Mouse (Mus musculus) heart, embryonic 13.5 days (tissue): ENCODE measurements around the gene Fam163a. TPM values are rescaled to one million over a fixed set of nuclear protein-coding genes. Genes with fewer than 3 reads are reported as not detected.

Experiments used
- ATAC-seq: fragments of 200-750 bp; cut with Nextera tagmentation; 2 replicates; pipeline ENCODE4 v1.8.0; 2017; ENCODE audit warnings: moderate TSS enrichment; ENCODE audit not compliant: insufficient number of reproducible peaks, low FRiP score, low TSS enrichment; ENCODE audit errors: extremely low read depth
- H3K27ac ChIP-seq: fragments of 300-500 bp; sonication (generic); replicated peaks from 2 replicates; pipeline ENCODE4 v1.5.1; 2015; ENCODE audit warnings: moderate library complexity, mild to moderate bottlenecking, inconsistent platforms
- H3K27me3 ChIP-seq: fragments of 300-500 bp; sonication (generic); replicated peaks from 2 replicates; pipeline ENCODE4 v1.6.1; 2015; ENCODE audit warnings: mild to moderate bottlenecking, inconsistent platforms
- H3K36me3 ChIP-seq: fragments of 300-500 bp; sonication (generic); 2 replicates; pipeline ENCODE4 v1.6.1; 2015; ENCODE audit warnings: mild to moderate bottlenecking, inconsistent platforms
- H3K4me1 ChIP-seq: fragments of 300-500 bp; sonication (generic); 2 replicates; pipeline ENCODE4 v1.6.1; 2015; ENCODE audit warnings: inconsistent platforms
- H3K4me2 ChIP-seq: fragments of 300-500 bp; sonication (generic); 2 replicates; pipeline ENCODE4 v1.6.1; 2015; ENCODE audit warnings: inconsistent platforms, mild to moderate bottlenecking, moderate library complexity
- H3K4me3 ChIP-seq: fragments of 300-500 bp; sonication (generic); 2 replicates; pipeline ENCODE4 v1.5.1; 2015; ENCODE audit warnings: moderate library complexity, mild to moderate bottlenecking, inconsistent platforms
- H3K9ac ChIP-seq: fragments of 300-500 bp; sonication (generic); 2 replicates; pipeline ENCODE4 v1.6.1; 2015; ENCODE audit warnings: inconsistent platforms, mild to moderate bottlenecking, moderate library complexity
- H3K9me3 ChIP-seq: fragments of 300-500 bp; sonication (generic); 2 replicates; pipeline ENCODE4 v1.6.1; 2016; ENCODE audit warnings: inconsistent platforms
- WGBS: fragments of 180-500 bp; shearing (Covaris S2); methylation state at CpG from one replicate; pipeline ENCODE4 v1.1.7; 2015; ENCODE audit warnings: mixed read lengths; 5-methylcytosine and 5-hydroxymethylcytosine counted together
- polyA plus RNA-seq: library from polyadenylated mRNA; unstranded; fragments of >200 nt; fragmentation: Nextera tagmentation; extraction: Ambion mirVana; gene quantifications from 2 replicates; pipeline ENCODE4 v1.2.1, GENCODE M21; 2015

The Fam163a gene
- polyA plus RNA-seq, 1 experiment from 2014 or later = 2.5 TPM

GRCm38 (mm10) chr1:156028340-156028975, 176.4 kb downstream of the Fam163a start:
- Histone ChIP-seq H3K27ac (no peak overlapping the region), H3K27me3 (no peaks in the 10 kb centered on the region), H3K36me3 (peaks cover 86% of the 10 kb centered on the region), H3K9ac (no peak overlapping the region), H3K4me3 (no peak overlapping the region), H3K4me2 (no peak overlapping the region), H3K4me1 (0 out of 2 replicates have a peak, but pooled peaks cover under 1% of the 10 kb centered on the region), H3K9me3 (no peaks in the 10 kb centered on the region)
- WGBS = 85% methylated on average over 4 of the region's 4 CpGs
- ATAC-seq = no peak

DNA sequence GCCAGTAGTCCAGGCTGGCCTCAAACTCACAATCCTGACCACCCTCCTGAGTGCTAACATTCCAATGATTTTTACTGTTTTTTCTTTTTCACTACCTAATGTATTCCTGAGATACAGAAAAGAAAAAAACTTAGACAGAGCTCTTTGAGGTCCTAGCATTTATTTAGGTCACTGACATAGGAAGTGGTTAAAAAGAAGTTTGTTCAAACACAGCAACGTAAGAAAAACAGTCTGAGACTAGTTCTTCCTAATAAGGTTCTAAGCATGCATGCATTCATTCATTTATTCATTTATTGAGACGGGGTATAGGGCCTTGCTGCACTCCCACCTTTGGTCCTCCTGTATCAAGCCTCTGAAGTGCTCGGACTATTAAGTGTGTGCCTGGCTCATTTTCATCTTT, 177.0 kb downstream of the Fam163a start:
- Histone ChIP-seq H3K27me3 (no peaks in the 10 kb centered on the region), H3K36me3 (peaks cover 83% of the 10 kb centered on the region), H3K9ac (no peak overlapping the region), H3K4me2 (no peak overlapping the region), H3K4me1 (no peaks in the 10 kb centered on the region), H3K9me3 (no peaks in the 10 kb centered on the region), H3K4me3 (no peak overlapping the region), H3K27ac (no peak overlapping the region)
- no peak for ATAC-seq
- 85% methylated on average over 3 of the region's 3 CpGs for WGBS

Other genes with a start within 250 kb of the Fam163a start
- 7.0 and 7.9 TPM in 2 replicates for gene Cep350, start 231.8 kb downstream of the Fam163a start, polyA plus RNA-seq
- 76.6 and 81.5 TPM in 2 replicates for gene Tor1aip2, start 169.6 kb downstream of the Fam163a start, polyA plus RNA-seq
- gene Tor1aip1, start 168.5 kb downstream of the Fam163a start, polyA plus RNA-seq = 28.4 and 32.0 TPM in 2 replicates
- gene Tdrd5, start 98.6 kb upstream of the Fam163a start, polyA plus RNA-seq = 0.13 and 0.34 TPM in 2 replicates
- not detected in 2 replicates for gene Nphs2, start 105.7 kb upstream of the Fam163a start, polyA plus RNA-seq
- 591 and 600 TPM in 2 replicates for gene Gm2000, start 161.0 kb upstream of the Fam163a start, polyA plus RNA-seq
- 0.09 and 0.27 TPM in 2 replicates for gene Axdnd1, start 216.1 kb upstream of the Fam163a start, polyA plus RNA-seq